Mouse (Mus musculus) cerebellum, postnatal 25 days (tissue): ENCODE results near the gene Camta1.
"Not testable (repeated sequence)": the region's sequence is repeated elsewhere in the genome, so short reads cannot be mapped to it uniquely, and the experiment has no call there.

Experiments
- DNase-seq, 2 experiments: peaks; one replicate each; pipeline ENCODE4 v3.0.0; 2021; ENCODE audit warnings: mixed read lengths in 2 of 2

Camta1 gene

DNA sequence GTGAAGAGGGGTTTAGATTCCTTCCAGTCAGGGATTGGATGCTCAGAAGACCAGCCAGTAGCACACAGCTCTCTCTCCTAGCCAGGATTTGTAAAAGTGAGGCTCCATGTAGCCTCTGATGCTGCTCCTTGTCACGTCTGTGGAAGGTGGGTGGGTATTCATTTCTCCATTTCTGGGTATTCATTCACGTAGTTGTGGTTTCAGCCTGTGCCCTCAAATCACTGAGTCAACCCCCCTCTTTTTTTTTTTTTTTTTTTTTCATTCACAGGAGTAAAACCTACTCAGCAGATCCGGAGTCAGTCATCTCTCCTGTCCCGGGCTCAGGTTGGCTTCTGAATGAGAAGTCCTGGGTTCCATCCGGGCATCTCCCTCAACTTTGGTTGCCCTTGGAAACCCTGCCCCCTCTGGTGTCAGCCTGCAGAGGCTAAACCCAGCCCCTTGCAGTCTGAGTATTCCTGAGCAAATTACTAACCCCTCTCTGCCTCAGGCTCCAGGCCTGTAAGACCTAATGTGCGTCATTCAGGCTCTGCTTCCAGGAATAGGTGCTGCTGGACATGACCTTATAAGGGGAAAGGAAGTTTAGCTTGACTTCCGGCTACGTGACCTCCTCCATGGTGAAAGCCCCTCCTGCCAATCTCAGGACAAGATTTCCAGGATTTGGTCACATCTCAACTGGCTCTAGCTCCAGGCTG, 944.2 kb downstream of the Camta1 start:
- no peak for DNase-seq

DNA sequence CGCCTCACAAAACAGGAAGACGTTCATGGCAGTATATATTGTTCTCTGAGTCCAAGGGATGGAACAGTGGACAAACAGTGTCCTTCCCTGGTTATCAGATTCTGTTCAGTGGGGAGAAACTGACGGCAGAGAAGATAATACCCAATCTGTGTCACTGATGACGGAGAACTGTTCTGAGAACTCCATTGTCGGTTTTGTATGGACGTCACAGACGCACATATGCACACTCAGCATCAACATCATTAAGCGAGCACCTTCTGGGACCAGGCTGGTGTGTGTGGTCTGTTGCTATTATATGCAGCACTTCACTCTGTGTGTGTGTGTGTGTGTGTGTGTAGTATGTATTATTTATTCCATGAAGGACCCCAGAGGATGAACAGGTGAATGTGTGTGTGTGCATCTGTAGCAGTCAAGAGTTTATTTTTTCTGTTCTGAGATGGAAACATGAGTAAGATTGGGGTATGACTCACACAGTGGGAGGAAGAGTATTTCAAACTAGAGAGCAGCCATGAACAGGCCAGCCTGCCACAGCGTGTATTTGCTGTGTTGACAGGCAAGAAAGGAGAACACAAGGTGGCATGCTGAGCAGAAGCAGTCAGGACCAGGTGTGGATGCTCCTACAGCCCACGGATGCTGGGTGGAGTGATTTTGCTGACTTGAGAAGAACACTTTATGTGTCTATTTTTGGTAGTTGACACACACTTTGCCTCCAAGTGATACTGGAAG, 946.3 kb downstream of the Camta1 start:
- no peak for DNase-seq

DNA sequence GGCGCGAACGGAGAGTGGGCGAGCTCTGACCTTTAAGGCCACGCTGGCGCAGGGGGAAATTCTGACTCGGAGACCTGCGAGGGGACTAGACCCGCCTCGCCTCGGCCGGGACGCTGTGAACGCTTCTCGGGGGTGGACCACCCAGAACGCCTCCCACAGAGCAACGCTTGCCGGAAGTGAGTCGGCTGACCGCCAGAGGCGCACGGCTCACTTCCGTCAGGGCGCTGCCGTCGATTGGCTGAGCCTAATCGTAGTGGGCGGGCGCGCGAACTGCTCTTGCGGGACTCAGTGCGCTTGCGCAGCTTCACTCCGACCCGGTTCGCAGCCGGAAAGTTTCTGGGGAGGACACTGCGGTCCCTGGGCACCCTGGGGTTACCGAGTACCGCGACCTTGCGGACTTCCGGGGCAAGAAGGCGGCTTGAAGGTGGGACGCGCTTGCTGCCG, 947.4 kb downstream of the Camta1 start, which contains the start of the genes Park7 and Tnfrsf9:
Gene Park7, minus strand, starts transcription at position 148 of the 444 bp plus-strand sequence.
Gene Tnfrsf9, plus strand, starts transcription at position 273 of the 444 bp plus-strand sequence.
- DNase-seq = peak; percentile 97 to 98

DNA sequence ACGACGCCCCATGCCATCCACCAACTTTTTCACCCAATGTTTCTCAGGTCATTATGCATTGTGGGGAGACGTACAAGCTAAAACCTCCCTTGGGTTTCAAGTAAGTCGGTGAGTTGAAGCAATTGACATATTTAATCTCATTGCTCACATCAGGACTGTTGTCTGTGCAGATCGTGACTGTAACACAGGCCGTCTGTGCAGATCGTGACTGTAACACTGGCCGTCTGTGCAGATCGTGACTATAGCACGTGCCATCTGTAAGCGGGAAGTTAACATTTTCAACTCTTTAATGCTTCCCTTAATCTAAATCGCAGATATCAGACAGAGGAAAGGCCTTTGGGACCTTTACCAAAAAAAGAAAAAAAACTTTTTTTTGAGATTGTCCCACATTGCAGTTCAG, 947.9 kb downstream of the Camta1 start:
- DNase-seq = no peak

DNA sequence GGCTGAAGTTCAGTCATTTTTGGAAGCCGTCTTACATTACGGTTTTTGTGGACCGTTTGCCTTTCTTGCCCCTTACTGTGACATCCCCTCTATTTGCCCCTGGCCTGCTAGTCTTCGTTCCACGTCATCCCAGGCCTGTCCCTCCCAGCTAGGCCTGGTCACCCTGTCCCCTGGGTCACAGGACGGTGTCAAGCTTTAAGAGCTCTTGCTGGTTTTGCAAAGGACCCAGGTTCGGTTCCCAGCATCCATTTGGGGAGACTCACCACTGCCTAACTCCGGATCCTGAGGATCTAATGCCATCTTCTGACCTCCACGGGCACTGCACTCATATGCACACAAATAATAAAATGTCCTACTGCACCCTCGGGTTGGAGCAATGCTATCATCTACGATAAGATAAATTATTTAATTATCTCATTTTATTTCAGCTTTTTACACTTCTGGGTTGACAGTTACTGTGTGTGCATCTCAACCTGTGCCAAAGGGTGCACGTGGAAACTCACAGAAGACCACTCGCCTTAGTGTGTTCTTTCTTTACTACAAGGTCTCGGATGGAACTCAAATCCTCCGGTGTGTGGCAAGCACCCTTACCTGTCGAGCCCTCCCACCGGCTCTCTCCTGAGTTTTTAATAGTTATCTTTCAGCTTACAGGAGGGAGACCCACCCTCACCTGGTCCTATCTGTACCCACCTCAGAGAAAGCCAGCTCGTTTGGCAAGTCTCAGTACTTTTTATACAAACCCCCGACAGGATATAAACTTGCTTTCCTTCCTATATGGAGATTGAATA, 951.3 kb downstream of the Camta1 start:
- DNase-seq = no peak

DNA sequence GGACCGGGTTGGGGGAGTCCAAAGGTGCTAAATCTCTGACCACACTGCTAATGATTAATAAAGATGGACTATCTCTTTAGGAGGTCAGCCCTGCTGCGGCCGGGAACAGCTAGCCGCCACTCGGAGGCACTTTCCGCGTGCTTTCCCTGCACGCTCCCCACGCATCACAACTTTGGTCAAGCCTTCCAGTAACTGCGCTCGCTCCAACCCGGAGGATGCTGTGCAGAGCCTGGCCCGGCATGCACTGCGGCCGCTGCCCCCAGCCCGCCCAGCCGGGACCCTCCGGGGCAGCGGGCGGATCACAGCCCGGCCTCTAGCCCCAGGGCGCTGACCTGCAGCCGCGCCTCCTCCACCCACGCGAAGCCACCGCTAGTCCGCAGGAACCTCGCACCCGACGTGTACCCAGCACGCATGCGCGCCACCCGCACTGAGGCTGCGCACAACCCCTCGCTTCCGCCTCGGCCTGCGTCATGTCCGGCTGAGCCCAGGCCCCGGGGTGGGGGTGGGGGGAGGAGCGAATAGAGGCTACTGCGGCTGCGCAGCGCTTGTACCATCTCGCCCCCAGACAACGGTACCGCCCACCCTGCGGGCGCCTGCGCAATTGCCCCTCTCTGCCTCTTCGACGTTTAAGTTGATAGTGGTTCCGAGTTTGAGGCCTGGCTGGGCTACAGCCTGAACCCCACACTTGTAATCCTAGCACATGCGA, 952.1 kb downstream of the Camta1 start:
- DNase-seq = peak; percentile 100

DNA sequence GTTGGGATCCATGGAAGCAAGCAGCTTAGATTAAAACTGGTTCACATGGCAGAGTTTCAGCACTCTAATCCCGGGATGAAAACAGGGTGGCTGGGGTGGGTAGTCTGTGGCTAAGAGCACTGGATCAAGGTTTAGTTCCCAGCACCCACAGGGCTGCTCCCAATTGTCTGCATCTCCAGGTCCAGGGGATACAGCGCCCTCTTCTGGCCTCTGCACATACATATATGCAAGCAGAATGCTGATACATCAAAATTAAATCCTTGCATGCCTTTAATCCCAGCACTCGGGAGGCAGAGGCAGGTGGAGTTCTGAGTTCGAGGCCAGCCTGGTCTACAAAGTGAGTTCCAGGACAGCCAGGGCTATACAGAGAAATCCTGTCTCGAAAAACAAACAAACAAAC, 953.2 kb downstream of the Camta1 start:
- DNase-seq = not testable (repeated sequence)

DNA sequence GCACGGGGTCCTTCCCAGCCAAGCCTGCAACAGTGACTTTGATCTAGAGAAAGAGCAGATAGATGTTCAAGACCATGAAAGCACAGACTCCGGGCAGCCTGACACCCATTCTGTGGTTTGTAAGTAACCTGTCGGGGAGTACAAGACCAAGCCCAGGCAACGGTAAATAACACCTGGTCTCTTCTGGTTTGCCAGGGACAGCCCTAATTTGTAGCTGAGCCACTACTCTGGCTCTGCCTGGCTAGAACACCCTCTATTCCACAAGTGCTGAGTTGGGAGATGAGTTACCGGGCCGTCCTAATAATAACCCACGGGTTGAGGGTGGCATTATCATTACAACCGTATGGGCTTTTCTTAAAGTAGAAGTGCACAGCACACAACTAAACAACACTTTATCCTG, 954.6 kb downstream of the Camta1 start:
- DNase-seq = no peak

DNA sequence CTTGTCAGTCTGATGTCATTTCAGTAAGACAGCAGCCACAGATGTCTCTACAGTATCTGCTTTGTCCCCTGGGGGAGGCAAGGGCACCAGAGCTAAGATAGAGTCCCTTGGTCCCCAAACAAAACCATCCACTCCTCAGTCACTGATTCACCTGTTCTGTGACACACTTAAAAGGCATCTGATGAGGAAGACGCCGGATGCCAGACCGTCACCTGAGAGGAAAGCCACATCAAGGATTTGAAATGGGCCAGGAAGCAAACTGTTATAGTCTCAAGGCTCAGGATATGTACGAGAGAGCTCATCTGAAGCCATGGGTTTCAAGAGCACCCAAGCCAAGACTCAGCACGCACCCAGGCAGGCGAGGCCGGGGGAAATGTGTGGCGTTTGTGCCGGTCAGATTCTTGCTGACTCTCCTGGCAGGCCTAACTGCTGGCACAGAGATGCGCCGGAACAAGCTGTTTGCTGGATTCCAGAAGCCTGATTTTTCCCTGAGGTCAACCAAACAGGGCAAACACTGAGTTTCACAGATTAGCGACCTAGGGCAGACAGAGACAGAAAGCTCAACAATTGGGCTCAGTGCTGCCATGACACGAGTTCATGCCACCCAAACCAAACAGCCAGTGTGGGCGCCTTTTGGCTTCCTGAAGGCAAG, 958.5 kb downstream of the Camta1 start:
- DNase-seq = no peak

DNA sequence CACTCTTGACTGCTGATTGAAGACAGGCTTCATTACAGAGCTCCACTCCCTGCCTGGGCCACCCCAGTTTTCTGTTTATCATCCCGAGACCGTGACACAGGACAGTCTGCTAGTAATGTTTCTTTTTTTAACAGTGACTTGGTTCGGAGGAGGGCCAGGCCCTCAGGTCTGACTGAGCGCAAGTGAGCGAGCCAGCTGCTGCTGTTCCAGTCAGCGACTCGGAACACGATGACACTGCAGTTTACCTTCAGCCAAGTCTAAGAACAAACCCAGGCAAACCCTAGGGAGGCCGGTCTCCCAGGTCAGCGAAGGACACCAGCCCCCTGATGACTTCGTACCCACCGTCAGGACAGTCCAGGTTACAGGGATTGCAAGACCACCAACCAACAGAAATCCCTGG, 959.6 kb downstream of the Camta1 start:
- no peak for DNase-seq

DNA sequence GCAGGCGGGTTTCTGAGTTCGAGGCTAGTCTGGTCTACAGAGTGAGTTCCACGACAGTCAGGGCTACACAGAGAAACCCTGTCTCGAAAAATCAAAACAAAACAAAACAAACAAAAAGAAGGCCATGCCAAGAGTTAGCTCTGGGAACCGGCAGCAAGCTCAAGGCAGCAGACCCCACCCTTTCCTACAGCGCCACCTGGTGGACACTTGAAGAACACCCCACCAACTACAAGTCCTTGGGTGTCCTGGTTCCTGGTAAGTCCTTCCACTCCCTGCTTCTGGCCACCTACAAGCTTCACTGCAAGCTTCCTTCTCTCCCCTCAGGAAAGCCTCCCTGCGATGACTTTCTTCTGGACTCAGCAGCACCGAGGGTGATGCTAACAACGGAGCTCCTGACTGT, 960.0 kb downstream of the Camta1 start:
- DNase-seq = peak; percentile 75 to 86

DNA sequence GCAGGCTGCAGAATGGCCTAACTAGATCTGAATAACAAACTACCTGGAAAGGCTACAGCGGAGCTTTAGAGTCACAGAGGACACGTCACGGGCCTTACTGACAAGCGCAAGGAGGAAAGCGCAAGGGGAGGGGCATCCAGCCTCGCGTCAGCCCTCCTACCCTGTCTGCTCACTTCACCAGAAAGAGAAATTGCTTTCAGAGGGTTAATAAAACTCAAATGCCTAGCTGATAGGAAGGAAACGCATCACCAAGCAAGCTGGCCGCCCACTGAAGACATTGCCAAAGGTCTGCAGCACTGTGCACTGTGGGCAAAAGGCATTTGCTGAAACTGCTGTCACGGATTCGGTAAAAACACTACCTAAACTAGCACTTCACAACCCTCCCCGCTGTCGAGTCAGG, 961.2 kb downstream of the Camta1 start:
- no peak for DNase-seq

DNA sequence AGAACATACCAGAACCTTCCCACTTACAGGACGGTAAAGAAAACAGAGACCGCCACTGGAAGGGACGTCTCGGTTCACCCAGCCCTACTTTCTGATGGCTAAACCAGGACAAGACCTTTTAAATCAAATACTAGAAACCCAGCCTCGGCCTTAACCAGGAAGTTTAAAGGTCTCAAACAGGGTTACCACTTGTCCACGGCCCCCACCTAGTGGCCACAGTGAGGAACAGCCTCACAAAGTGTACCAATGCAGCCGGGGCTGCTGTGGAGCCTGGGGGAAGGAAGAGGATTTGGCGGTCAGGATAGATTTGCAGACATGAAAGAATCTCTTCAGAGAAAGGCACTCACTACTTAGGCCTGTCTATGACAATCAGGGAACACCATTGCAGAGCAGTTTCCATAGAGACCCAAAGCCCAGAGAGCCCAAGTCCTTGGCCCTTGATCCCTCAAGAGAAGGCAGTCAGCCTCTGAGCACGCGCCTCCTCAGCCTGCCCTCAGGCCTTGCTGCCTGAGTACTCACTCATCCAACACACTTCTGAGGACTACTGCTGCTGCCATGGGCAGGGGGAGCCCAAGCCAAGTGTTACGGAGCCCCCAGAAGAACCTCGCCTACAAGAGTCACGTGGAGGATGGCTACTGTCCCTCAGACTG, 962.8 kb downstream of the Camta1 start:
- DNase-seq = peak; percentile 63 to 76

DNA sequence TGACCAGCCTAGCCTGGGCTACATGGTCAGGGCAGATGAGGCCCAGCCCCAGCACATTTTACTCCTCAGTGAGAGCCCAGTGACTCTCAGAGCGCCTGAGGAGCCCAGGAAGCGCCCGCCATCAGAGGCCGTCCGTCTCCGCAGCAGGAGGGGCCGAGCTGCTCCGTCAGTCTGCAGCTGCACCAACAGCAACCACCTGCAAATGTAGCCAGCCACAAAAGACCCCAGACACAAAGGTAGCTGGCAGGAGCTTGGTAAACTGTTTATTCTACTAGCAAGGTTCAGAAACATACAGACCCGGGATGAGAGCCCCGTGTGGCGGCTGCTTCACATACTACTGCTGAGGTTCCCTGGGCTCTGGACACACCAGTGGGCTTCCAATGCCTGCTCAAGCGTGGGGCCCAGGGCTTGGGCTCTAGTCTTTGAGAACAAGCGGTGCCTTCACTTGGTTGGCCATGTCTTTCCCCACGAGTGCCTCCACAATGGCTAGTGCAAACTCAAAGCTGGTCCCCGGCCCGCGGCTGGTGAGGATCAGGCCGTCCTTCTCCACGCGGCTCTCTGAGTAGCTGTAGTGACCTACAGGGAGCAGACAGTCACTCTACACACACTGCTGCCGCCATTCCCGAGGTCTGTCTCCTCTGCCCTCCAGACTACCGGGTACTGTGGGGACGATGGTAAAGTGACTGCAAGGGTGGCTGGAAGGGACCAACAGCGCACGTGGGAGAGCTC, 964.6 kb downstream of the Camta1 start:
- DNase-seq = no peak

DNA sequence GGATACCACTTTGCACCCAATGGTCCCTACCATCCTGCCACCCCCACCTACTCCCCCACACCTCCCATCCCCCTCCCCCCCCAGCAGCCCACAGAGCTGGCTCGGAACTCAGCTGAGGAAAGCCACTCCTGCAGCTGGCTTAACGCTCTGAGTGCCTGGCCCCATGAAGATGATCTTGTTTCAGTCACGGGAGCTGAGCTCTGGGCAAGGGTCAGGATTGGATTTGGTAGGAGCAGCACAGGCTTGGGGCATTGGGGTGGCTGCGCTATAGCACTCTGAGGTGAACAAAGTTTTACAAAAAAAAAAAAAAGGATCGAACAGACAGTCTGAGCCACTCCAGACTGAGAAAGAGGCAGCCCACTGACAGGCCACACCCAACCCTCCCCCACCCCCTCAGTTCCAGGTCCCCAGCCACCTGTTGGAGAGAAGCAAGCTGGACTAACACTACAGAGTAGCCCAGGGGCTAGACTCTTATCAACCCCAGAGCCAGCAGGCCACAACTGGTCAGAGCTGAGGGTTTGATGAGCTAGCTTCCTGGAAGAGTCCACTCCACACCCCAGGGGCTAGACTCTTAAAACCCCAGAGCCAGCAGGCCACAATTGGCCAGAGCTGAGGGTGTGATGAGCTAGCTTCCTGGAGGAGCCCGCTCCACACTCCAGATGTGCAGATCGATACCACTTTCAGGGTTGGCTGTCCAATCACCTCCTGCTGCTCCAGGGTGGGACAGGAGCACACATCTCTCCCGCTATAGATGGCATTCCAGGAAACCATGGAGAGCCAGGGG, 966.8 kb downstream of the Camta1 start:
- DNase-seq = no peak

DNA sequence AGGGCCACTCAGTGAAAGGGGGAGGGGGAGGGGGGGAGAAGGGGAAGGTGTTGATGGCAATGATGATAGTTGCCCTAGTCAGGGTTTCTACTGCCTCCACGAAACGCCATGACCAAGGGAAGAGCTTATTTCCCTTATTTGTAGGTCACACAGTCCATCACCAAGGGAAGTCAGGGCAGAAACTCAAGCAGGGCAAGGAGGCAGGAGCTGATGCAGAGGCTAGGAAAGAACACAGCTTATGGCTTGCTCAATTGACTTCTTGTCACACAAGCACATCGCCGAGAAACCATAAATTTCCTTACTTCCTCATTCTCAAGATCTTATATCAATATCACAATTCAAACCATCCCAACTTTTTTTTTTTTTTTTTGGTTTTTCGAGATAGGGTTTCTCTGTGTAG, 970.4 kb downstream of the Camta1 start:
- no peak for DNase-seq

DNA sequence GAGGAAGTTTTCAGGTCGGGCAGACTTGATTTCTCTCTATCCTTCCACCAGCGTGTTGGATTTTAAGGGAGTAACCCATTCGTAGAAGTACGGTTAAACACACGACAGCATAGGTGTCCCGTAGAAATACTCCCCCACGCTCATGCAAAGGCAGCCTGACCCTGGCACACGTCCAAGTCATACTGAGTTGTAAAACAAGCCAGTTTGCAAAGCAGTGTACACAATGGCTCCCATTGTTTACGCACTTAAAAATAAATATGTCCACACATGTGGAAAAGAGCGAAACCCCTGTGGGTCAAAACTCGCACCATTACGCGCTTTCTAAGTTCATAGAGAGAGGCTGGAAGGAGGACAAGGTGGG, 971.7 kb downstream of the Camta1 start:
- peak in 1 of 2 experiments; percentile 56 for DNase-seq

DNA sequence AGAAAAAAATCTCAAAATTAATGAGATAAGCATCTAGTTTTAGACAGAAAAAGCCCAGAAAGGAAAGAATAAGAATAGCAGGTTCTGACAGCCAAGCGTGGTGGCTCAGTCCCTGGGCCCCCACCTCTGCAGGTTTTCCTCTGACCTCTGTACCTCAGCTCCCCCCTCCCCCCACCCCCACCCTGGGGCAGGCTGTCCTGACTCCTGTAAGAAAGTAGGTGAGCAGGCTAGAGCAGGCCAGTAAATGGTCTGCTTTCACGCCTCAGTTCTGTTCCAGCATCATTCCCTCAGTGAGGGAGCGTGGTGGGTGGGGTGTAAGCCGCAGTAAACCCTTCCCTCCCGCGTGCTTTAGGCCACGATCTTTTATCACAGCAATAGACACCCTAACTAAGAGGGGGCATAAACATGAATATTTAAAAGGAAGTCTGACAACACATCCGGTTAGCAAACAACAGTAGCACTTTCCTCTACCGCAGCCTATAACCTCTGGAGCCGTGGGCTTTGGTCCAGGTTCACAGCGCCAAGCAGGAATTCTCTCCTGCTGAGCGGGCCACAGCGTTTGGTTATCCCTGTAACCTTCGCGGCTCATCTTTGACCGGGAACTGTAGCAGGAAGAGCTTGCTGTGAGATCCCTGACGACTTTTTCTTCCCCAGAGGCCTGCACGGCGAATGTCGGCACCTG, 972.3 kb downstream of the Camta1 start:
- DNase-seq = no peak

DNA sequence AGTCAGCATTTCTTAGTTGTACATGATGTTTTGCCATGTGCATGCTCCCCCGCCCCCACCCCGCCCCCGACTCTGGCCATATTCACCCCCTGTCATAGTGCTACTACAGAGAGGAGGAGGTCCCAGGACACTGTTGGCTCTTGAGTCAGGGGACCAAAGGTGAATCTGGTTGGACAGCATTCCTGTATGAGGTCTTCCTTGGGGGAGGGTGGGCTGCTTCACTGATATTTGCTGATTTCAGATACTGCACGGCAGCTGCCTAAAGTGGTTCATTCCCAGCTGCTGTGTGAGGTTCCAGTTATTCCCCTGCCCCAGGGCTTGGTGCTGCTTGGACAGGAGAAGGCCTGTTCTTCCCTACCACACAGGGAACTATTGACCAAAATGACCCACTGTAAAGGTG, 973.2 kb downstream of the Camta1 start:
- no peak for DNase-seq

DNA sequence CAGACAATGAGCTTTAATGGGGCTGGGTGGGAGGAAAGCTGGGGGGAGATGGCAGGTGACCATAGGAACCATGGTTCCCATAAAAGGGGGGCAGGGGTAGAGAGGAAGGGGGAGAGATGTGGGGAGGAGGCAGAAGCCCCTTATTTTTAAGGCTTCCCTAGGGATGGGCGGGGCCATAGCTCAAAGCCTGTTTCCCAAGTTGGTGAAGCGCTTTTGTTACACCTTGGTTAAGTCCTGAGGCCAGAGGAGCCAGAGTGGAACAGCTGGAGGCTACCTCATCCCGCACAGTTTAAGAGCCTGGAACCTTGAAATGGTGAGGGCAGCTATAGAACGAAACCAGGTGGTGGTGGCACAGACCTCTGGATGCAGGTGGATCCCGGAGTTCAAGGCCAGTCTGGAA, 973.8 kb downstream of the Camta1 start:
- DNase-seq = no peak
